12 mouse cellular contexts compared by ENCODE assay signal in genomic region chr11:40510325-40511239, GRCm38 (mm10).
DNase-seq lines count a peak whose midpoint lies in the region; ATAC-seq and TF ChIP-seq lines count a peak whose summit lies in the region.
"Had no signal": no experiment of that assay in that cellular context is flagged by ENCODE, and none has a peak within 500 bp of the region (broad histone marks: within the 10 kb centered on the region; RNA-seq: fewer than 3 reads in every experiment).

No protein-coding gene starts in this region.

- no peaks in the 10 kb centered on the region for H3K27me3 ChIP-seq in stomach, embryonic 14.5 days (ENCODE audit: control insufficient read depth, insufficient read depth, low read length)
- no peaks in the 10 kb centered on the region for H3K27me3 ChIP-seq in stomach, postnatal 0 days (ENCODE audit: control insufficient read depth, insufficient read depth, low read length)
- no peaks in the 10 kb centered on the region for H3K27me3 ChIP-seq in midbrain, embryonic 15.5 days (replicated peaks)
- no peaks in the 10 kb centered on the region for H3K27me3 ChIP-seq in limb, embryonic 10.5 days (ENCODE audit: low read depth, poor library complexity, severe bottlenecking)
- H3K27me3 ChIP-seq: liver, embryonic 13.5 days had no signal

- ATAC-seq in stomach, embryonic 14.5 days (ENCODE audit: insufficient number of reproducible peaks, insufficient read depth, low FRiP score, low read depth), result peak; percentile 53; the same call in 1 of the 2 replicates
- ATAC-seq in stomach, postnatal 0 days (ENCODE audit: low FRiP score, low TSS enrichment), result no peak
- peak; percentile 81; the same call in 1 of the 2 replicates for ATAC-seq in midbrain, embryonic 15.5 days (replicated peaks)
- no peak for ATAC-seq in CD4-positive, CD25-positive, alpha-beta regulatory T cell, adult 4 months

- H3K4me1 ChIP-seq in stomach, embryonic 14.5 days (ENCODE audit: control insufficient read depth, insufficient read depth, low read length), result no peaks in the 10 kb centered on the region
- H3K4me1 ChIP-seq in stomach, postnatal 0 days (replicated peaks; ENCODE audit: control insufficient read depth, insufficient read depth), result no peaks in the 10 kb centered on the region
- no peaks in the 10 kb centered on the region for H3K4me1 ChIP-seq in midbrain, embryonic 15.5 days
- H3K4me1 ChIP-seq in limb, embryonic 10.5 days, result no peaks in the 10 kb centered on the region
- H3K4me1 ChIP-seq: liver, embryonic 13.5 days had no signal

- H3K4me3 ChIP-seq in stomach, embryonic 14.5 days (ENCODE audit: low read depth, low read length), result no peak overlapping the region
- no peak overlapping the region for H3K4me3 ChIP-seq in stomach, postnatal 0 days (ENCODE audit: low read depth, low read length)
- H3K4me3 ChIP-seq in midbrain, embryonic 15.5 days, result no peak overlapping the region
- no peak overlapping the region for H3K4me3 ChIP-seq in limb, embryonic 10.5 days
- H3K4me3 ChIP-seq: liver, embryonic 13.5 days had no signal

- 50% methylated on average over 10 of the region's 10 CpGs for WGBS in stomach, embryonic 14.5 days
- 49% methylated on average over 10 of the region's 10 CpGs for WGBS in stomach, postnatal 0 days
- WGBS in midbrain, embryonic 15.5 days, result 39% methylated on average over 10 of the region's 10 CpGs
- WGBS in limb, embryonic 10.5 days, result 83% methylated on average over 10 of the region's 10 CpGs

- H3K27ac ChIP-seq in stomach, embryonic 14.5 days (ENCODE audit: low read length), result no peak overlapping the region
- H3K27ac ChIP-seq in stomach, postnatal 0 days (replicated peaks), result no peak overlapping the region
- H3K27ac ChIP-seq in midbrain, embryonic 15.5 days, result no peak overlapping the region
- no peak overlapping the region for H3K27ac ChIP-seq in limb, embryonic 10.5 days
- H3K27ac ChIP-seq: kidney, postnatal 0 days; liver, embryonic 13.5 days had no signal

- peak; percentile 22 to 37 for DNase-seq in cerebellum, postnatal 10 days
- DNase-seq in cerebellum, postnatal 4 days (ENCODE audit: low spot score in 2 of 2), result no peak
- no peak for DNase-seq in stomach, postnatal 0 days (ENCODE audit: low spot score)
- DNase-seq in thymus, postnatal 36 days, result no peak
- DNase-seq in limb, embryonic 10.5 days (ENCODE audit: low spot score), result no peak
- DNase-seq: cerebellum, postnatal 36 days; liver, embryonic 13.5 days; lung, postnatal 4 days had no signal

- H3K9ac ChIP-seq in stomach, embryonic 14.5 days (replicated peaks; ENCODE audit: low read depth, low read length), result no peak overlapping the region
- H3K9ac ChIP-seq in stomach, postnatal 0 days (ENCODE audit: low read length), result no peak overlapping the region
- H3K9ac ChIP-seq in midbrain, embryonic 15.5 days, result no peak overlapping the region
- H3K9ac ChIP-seq: liver, embryonic 13.5 days had no signal

- no peak for TF ChIP-seq EP300 in stomach, postnatal 0 days (optimal IDR thresholded peaks at IDR 0.05)

- no peaks in the 10 kb centered on the region for H3K36me3 ChIP-seq in stomach, embryonic 14.5 days (ENCODE audit: control insufficient read depth, insufficient read depth, low read length)
- H3K36me3 ChIP-seq in stomach, postnatal 0 days (ENCODE audit: control insufficient read depth, insufficient read depth, low read length), result no peaks in the 10 kb centered on the region
- no peaks in the 10 kb centered on the region for H3K36me3 ChIP-seq in midbrain, embryonic 15.5 days (replicated peaks)
- no peaks in the 10 kb centered on the region for H3K36me3 ChIP-seq in limb, embryonic 10.5 days
- H3K36me3 ChIP-seq: liver, embryonic 13.5 days had no signal

- no peak overlapping the region for H3K4me2 ChIP-seq in stomach, embryonic 14.5 days (replicated peaks; ENCODE audit: low read depth, low read length)
- H3K4me2 ChIP-seq in stomach, postnatal 0 days (replicated peaks; ENCODE audit: low read depth), result no peak overlapping the region
- H3K4me2 ChIP-seq in midbrain, embryonic 15.5 days, result no peak overlapping the region
- H3K4me2 ChIP-seq: liver, embryonic 13.5 days had no signal

- no peaks in the 10 kb centered on the region for H3K9me3 ChIP-seq in stomach, embryonic 14.5 days (ENCODE audit: control insufficient read depth, low read depth, low read length)
- no peaks in the 10 kb centered on the region for H3K9me3 ChIP-seq in stomach, postnatal 0 days (ENCODE audit: control insufficient read depth, low read length)
- H3K9me3 ChIP-seq in midbrain, embryonic 15.5 days, result no peaks in the 10 kb centered on the region
- H3K9me3 ChIP-seq in limb, embryonic 10.5 days (replicated peaks), result no peaks in the 10 kb centered on the region
- H3K9me3 ChIP-seq: liver, embryonic 13.5 days had no signal

- no peak for TF ChIP-seq CTCF in stomach, postnatal 0 days (IDR thresholded peaks at IDR 0.05; ENCODE audit: low read depth)

Comparison
In these comparisons a context has a peak if more than half of its experiments do, and no peak if none do; other contexts are left out.
1. DNase-seq: peak in cerebellum, postnatal 10 days (2 of 2); none in cerebellum, postnatal 4 days (0 of 2), stomach, postnatal 0 days (single experiment), thymus, postnatal 36 days (0 of 2) and limb, embryonic 10.5 days (single experiment).
2. ATAC-seq: peak in stomach, embryonic 14.5 days (single experiment) and midbrain, embryonic 15.5 days (single experiment); none in stomach, postnatal 0 days (single experiment) and CD4-positive, CD25-positive, alpha-beta regulatory T cell, adult 4 months (single experiment).